Mouse (Mus musculus): ENCODE data around the gene Gbp2b. TPM values are rescaled to one million over a fixed set of nuclear protein-coding genes. Genes with fewer than 3 reads are reported as not detected.

Gbp2b gene
- total RNA-seq (2023), result 0.26 TPM in 1 of 4 replicates, not detected in the others

GRCm38 (mm10) chr3:142594547-142594946, at the start of gene Gbp2b:
Gene Gbp2b (plus strand): TSS chr3:142594847.

DNA sequence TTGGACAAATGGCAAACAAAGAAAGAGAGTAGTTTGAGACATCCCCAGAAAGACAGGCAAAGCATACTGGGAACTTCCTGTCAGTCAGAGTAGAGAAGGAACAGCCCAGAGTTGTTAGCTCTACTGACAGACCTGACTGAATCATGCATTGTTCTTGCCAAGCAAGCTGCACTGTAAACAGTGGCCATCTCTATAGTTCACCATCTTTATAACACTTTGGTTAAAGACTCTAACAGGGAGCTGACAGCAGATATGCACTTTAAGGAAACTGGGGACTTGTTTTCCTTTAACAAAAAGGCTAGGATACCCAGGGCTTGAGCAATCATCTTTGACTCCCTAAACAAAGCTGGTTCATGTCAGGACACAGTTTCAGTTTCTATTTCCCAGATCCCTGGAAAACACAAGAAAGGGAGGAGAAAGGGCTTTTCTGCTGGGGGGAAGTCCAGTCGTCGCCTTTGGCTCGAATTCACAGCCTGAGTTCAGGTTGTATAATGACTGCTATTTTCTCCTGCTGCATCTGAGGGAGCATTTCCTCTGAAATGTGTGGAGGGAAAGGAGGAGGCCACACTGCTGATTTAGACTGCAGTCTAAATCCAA, 34.9 kb upstream of the Gbp2b start, which contains the start of gene Gbp3:
Gbp3 (plus strand) TSS at position 395 of the 597 bp plus-strand sequence.

GRCm38 (mm10) chr3:142620111-142620955, 25.7 kb downstream of the Gbp2b start, which contains the start of gene Gbp2:
Gene Gbp2 (plus strand): TSS chr3:142620602.

Other genes starting within 250 kb of the Gbp2b start
- gene Pdlim5, start 199.2 kb upstream of the Gbp2b start, total RNA-seq (2023), result 33.5 to 45.4 TPM (median 41.9 TPM) in 4 replicates
- gene Gbp5, start 100.9 kb upstream of the Gbp2b start, total RNA-seq (2023), result 24.1 to 31.9 TPM (median 28.4 TPM) in 4 replicates
- 14.8 to 17.6 TPM (median 15.5 TPM) in 4 replicates for gene Gbp7, start 64.5 kb upstream of the Gbp2b start, total RNA-seq (2023)
- gene Gbp3, start 34.8 kb upstream of the Gbp2b start, total RNA-seq (2023), result 41.4 to 45.1 TPM (median 43.7 TPM) in 4 replicates
- gene Gbp2, start 25.8 kb downstream of the Gbp2b start, total RNA-seq (2023), result 7.1 to 9.7 TPM (median 7.4 TPM) in 4 replicates
- gene Kyat3, start 106.2 kb downstream of the Gbp2b start, total RNA-seq (2023), result 5.1 to 8.9 TPM (median 6.8 TPM) in 4 replicates
- 101 to 117 TPM (median 102 TPM) in 4 replicates for gene Gtf2b, start 170.2 kb downstream of the Gbp2b start, total RNA-seq (2023)